Mouse (Mus musculus) forebrain, embryonic 14.5 days (tissue): ENCODE results near the gene Ppp1ca. TPM values are rescaled to one million over a fixed set of nuclear protein-coding genes. Genes with fewer than 3 reads are reported as not detected.

Experiments
- ATAC-seq: fragments of 200-750 bp; cut with Nextera tagmentation; 2 replicates; pipeline ENCODE4 v1.8.0; 2017; ENCODE audit warnings: mild to moderate bottlenecking, moderate library complexity
- DNase-seq: peaks from one replicate; pipeline ENCODE4 v3.0.0-alpha.2; 2015; ENCODE audit warnings: low spot score
- H3K27ac ChIP-seq: fragments of 300-500 bp; sonication (generic); 2 replicates; pipeline ENCODE4 v1.5.1; 2014; ENCODE audit warnings: low read depth, mild to moderate bottlenecking, control low read depth, low read length, moderate library complexity
- H3K27me3 ChIP-seq: fragments of 300-500 bp; sonication (generic); replicated peaks from 2 replicates; pipeline ENCODE4 v1.6.1; 2014; ENCODE audit warnings: low read length, control low read depth, mixed read lengths; ENCODE audit not compliant: control insufficient read depth, insufficient read depth
- H3K36me3 ChIP-seq: fragments of 300-500 bp; sonication (generic); 2 replicates; pipeline ENCODE4 v1.6.1; 2014; ENCODE audit warnings: low read length, control low read depth; ENCODE audit not compliant: control insufficient read depth, insufficient read depth
- H3K4me1 ChIP-seq: fragments of 300-500 bp; sonication (generic); 2 replicates; pipeline ENCODE4 v1.6.1; 2014; ENCODE audit warnings: antibody characterized with exemption, low read length, control low read depth; ENCODE audit not compliant: control insufficient read depth, insufficient read depth
- H3K4me2 ChIP-seq: fragments of 300-500 bp; sonication (generic); 2 replicates; pipeline ENCODE4 v1.6.1; 2014; ENCODE audit warnings: mild to moderate bottlenecking, control low read depth, low read length
- H3K4me3 ChIP-seq: fragments of 300-500 bp; sonication (generic); 2 replicates; pipeline ENCODE4 v1.5.1; 2014; ENCODE audit warnings: low read depth, low read length, control low read depth
- H3K9ac ChIP-seq: fragments of 300-500 bp; sonication (generic); 2 replicates; pipeline ENCODE4 v1.6.1; 2014; ENCODE audit warnings: mild to moderate bottlenecking, low read length, control low read depth, moderate library complexity
- H3K9me3 ChIP-seq: fragments of 300-500 bp; sonication (generic); replicated peaks from 2 replicates; pipeline ENCODE4 v1.6.1; 2016; ENCODE audit warnings: low read length, control low read depth, mixed read lengths; ENCODE audit not compliant: control insufficient read depth
- WGBS: fragments of 180-500 bp; shearing (Covaris S2); extraction: QIAGEN DNeasy Blood & Tissue Kit; methylation state at CpG from one replicate; pipeline ENCODE4 v1.1.7; 2014; 5-methylcytosine and 5-hydroxymethylcytosine counted together
- microRNA-seq: library from miRNA; unstranded; fragments of <30 nt; microRNA quantifications from one replicate; pipeline ENCODE4, GENCODE M21; 2016
- polyA plus RNA-seq: library from polyadenylated mRNA; unstranded; fragments of >200 nt; fragmentation: Nextera tagmentation; extraction: Ambion mirVana; gene quantifications from 2 replicates; pipeline ENCODE4 v1.2.1, GENCODE M21; 2014

Ppp1ca gene
- polyA plus RNA-seq, 1 experiment from 2014 or later, result 689 TPM

DNA sequence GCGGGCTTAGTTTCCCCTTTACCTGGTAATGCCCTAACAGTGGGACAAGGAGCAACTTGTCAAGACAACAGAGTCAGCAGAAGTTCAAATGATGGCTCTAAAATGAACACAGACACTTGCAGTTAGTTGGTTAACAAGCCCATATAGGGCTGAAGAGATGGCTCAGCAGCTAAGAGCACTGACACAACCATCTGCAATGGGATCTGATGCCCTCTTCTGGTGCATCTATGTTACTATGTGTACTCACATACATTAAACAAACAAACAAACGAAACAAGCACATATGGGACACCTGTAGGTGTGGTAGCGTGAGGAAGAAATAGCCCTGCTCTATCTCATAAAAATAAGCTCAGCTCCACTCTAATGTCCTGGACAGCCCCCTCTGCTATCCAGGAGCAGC, 50.6 kb downstream of the Ppp1ca start:
- Histone ChIP-seq H3K4me2 (no peak overlapping the region), H3K36me3 (no peaks in the 10 kb centered on the region), H3K27ac (no peak overlapping the region), H3K4me1 (no peaks in the 10 kb centered on the region), H3K4me3 (no peak overlapping the region), H3K9me3 (no peaks in the 10 kb centered on the region), H3K27me3 (no peaks in the 10 kb centered on the region), H3K9ac (no peak overlapping the region)
- 73% methylated on average over 3 of the region's 3 CpGs for WGBS
- ATAC-seq, result no peak
- DNase-seq, result no peak

DNA sequence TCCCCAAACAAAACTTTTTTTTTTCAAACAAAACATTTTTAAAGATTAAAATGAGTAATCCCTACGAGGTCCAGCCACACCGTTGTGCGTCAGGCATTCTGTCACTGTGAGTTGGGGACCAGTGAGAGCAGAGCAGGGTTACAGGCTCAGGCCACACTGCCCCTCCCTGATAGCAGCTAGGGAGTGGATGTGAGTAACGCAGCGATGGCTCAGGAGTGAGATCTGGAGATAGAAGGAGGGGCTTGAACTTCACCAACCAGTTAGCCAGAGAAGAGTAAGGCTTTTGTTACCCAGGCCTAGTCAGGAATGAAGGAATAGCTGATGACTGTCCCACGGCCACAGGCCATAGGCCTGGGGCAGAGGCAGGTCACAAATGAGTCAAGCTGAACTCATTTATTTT, 52.9 kb downstream of the Ppp1ca start:
- WGBS, result 84% methylated on average over 6 of the region's 6 CpGs
- Histone ChIP-seq H3K4me1 (no peaks in the 10 kb centered on the region), H3K27ac (no peak overlapping the region), H3K9me3 (no peaks in the 10 kb centered on the region), H3K4me3 (no peak overlapping the region), H3K36me3 (no peaks in the 10 kb centered on the region), H3K9ac (no peak overlapping the region), H3K4me2 (no peak overlapping the region), H3K27me3 (no peaks in the 10 kb centered on the region)
- ATAC-seq (no peak), DNase-seq (no peak)

Small RNAs within 50 kb of the gene (microRNA-seq; reads per million reads assigned to microRNA genes)
- not detected for gene Gm26115

Other genes starting within 250 kb of the Ppp1ca start
- gene Aldh3b3, start 233.4 kb upstream of the Ppp1ca start, polyA plus RNA-seq, result not detected in 2 replicates
- 0.36 and 0.42 TPM in 2 replicates for gene Aldh3b2, start 219.7 kb upstream of the Ppp1ca start, polyA plus RNA-seq
- gene Acy3, start 205.5 kb upstream of the Ppp1ca start, polyA plus RNA-seq, result 1.8 and 2.3 TPM in 2 replicates
- gene Tbx10, start 199.3 kb upstream of the Ppp1ca start, polyA plus RNA-seq, result not detected in 2 replicates
- 35.6 and 41.1 TPM in 2 replicates for gene Nudt8, start 191.5 kb upstream of the Ppp1ca start, polyA plus RNA-seq
- 2.2 and 3.8 TPM in 2 replicates for gene Gm49405, start 191.4 kb upstream of the Ppp1ca start, polyA plus RNA-seq
- 3.2 and 5.4 TPM in 2 replicates for gene Doc2g, start 188.8 kb upstream of the Ppp1ca start, polyA plus RNA-seq
- 238 and 254 TPM in 2 replicates for gene Ndufv1, start 179.3 kb upstream of the Ppp1ca start, polyA plus RNA-seq
- gene Gstp1, start 154.1 kb upstream of the Ppp1ca start, polyA plus RNA-seq, result 369 and 398 TPM in 2 replicates
- 1.2 and 4.2 TPM in 2 replicates for gene Gstp2, start 146.0 kb upstream of the Ppp1ca start, polyA plus RNA-seq
- gene Gstp3, start 132.5 kb upstream of the Ppp1ca start, polyA plus RNA-seq, result not detected in 2 replicates
- gene Cabp2, start 110.5 kb upstream of the Ppp1ca start, polyA plus RNA-seq, result not detected in 2 replicates
- 88.6 and 91.7 TPM in 2 replicates for gene Cdk2ap2, start 94.9 kb upstream of the Ppp1ca start, polyA plus RNA-seq
- 29.1 and 40.8 TPM in 2 replicates for gene Pitpnm1, start 92.1 kb upstream of the Ppp1ca start, polyA plus RNA-seq
- gene Aip, start 66.2 kb upstream of the Ppp1ca start, polyA plus RNA-seq, result 85.2 and 94.4 TPM in 2 replicates
- not detected in 2 replicates for gene Gpr152, start 52.3 kb upstream of the Ppp1ca start, polyA plus RNA-seq
- gene Cabp4, start 48.0 kb upstream of the Ppp1ca start, polyA plus RNA-seq, result 0.08 and 0.12 TPM in 2 replicates
- gene Coro1b, start 43.4 kb upstream of the Ppp1ca start, polyA plus RNA-seq, result 134 and 154 TPM in 2 replicates
- 0.24 TPM in 1 of 2 replicates, not detected in the other for gene Ptprcap, start 38.5 kb upstream of the Ppp1ca start, polyA plus RNA-seq
- 32.3 and 35.5 TPM in 2 replicates for gene Rps6kb2, start 28.7 kb upstream of the Ppp1ca start, polyA plus RNA-seq
- 3.9 and 4.2 TPM in 2 replicates for gene Carns1, start 16.6 kb upstream of the Ppp1ca start, polyA plus RNA-seq
- gene Tbc1d10c, start 781 bp upstream of the Ppp1ca start, polyA plus RNA-seq, result 0.52 and 0.80 TPM in 2 replicates
- 25.5 and 25.7 TPM in 2 replicates for gene Rad9a, start 9.6 kb downstream of the Ppp1ca start, polyA plus RNA-seq
- gene Clcf1, start 22.2 kb downstream of the Ppp1ca start, polyA plus RNA-seq, result 0.61 and 0.85 TPM in 2 replicates
- not detected in 2 replicates for gene AC109138.7, start 22.3 kb downstream of the Ppp1ca start, polyA plus RNA-seq
- 17.6 and 19.0 TPM in 2 replicates for gene Pold4, start 39.8 kb downstream of the Ppp1ca start, polyA plus RNA-seq
- 4.0 and 4.3 TPM in 2 replicates for gene Ssh3, start 77.1 kb downstream of the Ppp1ca start, polyA plus RNA-seq
- 16.3 and 23.9 TPM in 2 replicates for gene Ankrd13d, start 91.1 kb downstream of the Ppp1ca start, polyA plus RNA-seq
- gene Grk2, start 114.2 kb downstream of the Ppp1ca start, polyA plus RNA-seq, result 17.1 and 21.0 TPM in 2 replicates
- gene Kdm2a, start 206.2 kb downstream of the Ppp1ca start, polyA plus RNA-seq, result 29.2 and 36.3 TPM in 2 replicates
- gene Rhod, start 247.4 kb downstream of the Ppp1ca start, polyA plus RNA-seq, result 6.3 and 8.3 TPM in 2 replicates